Mouse (Mus musculus) erythroblast, adult 5-6 weeks (primary cell): ENCODE measurements around the gene Clec2g. TPM values are rescaled to one million over a fixed set of nuclear protein-coding genes. Genes with fewer than 3 reads are reported as not detected.
"Not testable (repeated sequence)": the region's sequence is repeated elsewhere in the genome, so short reads cannot be mapped to it uniquely, and the experiment has no call there.

Source experiments
- ATAC-seq: replicated peaks from 2 replicates; pipeline ENCODE4 v1.8.0; 2016; ENCODE audit warnings: moderate number of reproducible peaks, mild to moderate bottlenecking, moderate TSS enrichment, inconsistent platforms; ENCODE audit not compliant: poor library complexity, low FRiP score, severe bottlenecking
- total RNA-seq, 2 experiments: library from RNA; stranded (forward) in 1 of 2; stranded (reverse) in 1 of 2; fragments of 150-400 nt in 1 of 2; fragments of 200-764, 138-1000 nt in 1 of 2; gene quantifications; 2 replicates each; pipeline versions ENCODE4 v1.2.3 to v1.2.4; 2015 to 2017; ENCODE audit warnings: low replicate concordance in 2 of 2

Clec2g gene
- total RNA-seq (2015; ENCODE audit: low replicate concordance) (not detected in 2 replicates), total RNA-seq (2017; ENCODE audit: low replicate concordance) (0.28 TPM in 1 of 2 replicates, not detected in the other)

- not testable (repeated sequence) for ATAC-seq
Measured at GRCm38 (mm10) chr6:128934081-128934480, at the start of gene Clec2g. Clec2g (plus strand) TSS chr6:128934381.

- ATAC-seq, result not testable (repeated sequence)
Measured at GRCm38 (mm10) chr6:128887091-128887790, 46.9 kb upstream of the Clec2g start, which contains the start of gene Clec2i. Clec2i (plus strand) TSS chr6:128887588.

- no peak for ATAC-seq
Measured at GRCm38 (mm10) chr6:128888834-128889233, 45.3 kb upstream of the Clec2g start.

- ATAC-seq, result no peak
Measured at GRCm38 (mm10) chr6:128890948-128891355, 43.2 kb upstream of the Clec2g start, which contains the start of gene BC035044. BC035044 (minus strand) TSS chr6:128891126.

- no peak for ATAC-seq
Measured at GRCm38 (mm10) chr6:128895404-128896001, 38.7 kb upstream of the Clec2g start.

GRCm38 (mm10) chr6:128900044-128900443 lies 34.1 kb upstream of the Clec2g start:
- no peak for ATAC-seq

DNA sequence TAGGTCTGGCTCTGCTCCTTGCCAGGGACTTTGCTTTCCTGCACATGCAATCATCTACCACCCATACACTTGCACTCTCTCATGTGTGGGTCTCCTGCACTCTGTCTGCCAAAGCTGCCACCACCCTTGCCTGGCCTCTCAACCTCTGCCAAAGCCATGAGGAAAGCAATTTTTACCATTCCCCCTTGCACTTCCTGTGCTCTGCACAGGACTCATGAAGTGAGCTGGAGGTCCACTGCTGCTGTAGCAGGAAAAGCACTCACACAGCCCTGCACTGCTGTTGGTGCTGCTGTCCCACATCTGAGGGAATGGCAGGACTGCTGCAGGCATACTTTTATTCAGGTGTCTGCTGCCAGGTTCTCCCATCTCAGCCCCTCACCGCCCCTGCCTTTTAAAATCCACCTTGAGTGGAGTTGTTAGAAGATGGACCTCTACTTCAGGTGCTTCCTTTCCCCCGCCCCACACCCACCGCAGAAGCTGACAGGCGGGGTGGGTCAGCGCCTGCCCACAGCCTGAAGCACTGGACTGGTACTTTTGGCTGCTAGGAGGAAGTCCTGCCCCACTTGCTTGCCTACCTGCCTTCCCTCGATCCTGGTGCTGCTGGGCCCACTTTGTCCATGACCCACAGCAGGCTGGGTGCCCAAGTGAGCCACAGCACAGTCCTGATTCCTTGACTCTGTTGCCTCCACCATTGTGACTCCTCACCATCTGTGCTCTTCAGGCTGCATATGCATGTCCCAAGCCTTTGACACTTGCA lies 33.2 kb upstream of the Clec2g start:
- not testable (repeated sequence) for ATAC-seq

GRCm38 (mm10) chr6:128913598-128914254 lies 20.5 kb upstream of the Clec2g start:
- ATAC-seq, result no peak

- ATAC-seq, result no peak
Measured at GRCm38 (mm10) chr6:128917322-128917721, 16.9 kb upstream of the Clec2g start.

GRCm38 (mm10) chr6:128933050-128933449 lies 1.1 kb upstream of the Clec2g start:
- ATAC-seq, result no peak

DNA sequence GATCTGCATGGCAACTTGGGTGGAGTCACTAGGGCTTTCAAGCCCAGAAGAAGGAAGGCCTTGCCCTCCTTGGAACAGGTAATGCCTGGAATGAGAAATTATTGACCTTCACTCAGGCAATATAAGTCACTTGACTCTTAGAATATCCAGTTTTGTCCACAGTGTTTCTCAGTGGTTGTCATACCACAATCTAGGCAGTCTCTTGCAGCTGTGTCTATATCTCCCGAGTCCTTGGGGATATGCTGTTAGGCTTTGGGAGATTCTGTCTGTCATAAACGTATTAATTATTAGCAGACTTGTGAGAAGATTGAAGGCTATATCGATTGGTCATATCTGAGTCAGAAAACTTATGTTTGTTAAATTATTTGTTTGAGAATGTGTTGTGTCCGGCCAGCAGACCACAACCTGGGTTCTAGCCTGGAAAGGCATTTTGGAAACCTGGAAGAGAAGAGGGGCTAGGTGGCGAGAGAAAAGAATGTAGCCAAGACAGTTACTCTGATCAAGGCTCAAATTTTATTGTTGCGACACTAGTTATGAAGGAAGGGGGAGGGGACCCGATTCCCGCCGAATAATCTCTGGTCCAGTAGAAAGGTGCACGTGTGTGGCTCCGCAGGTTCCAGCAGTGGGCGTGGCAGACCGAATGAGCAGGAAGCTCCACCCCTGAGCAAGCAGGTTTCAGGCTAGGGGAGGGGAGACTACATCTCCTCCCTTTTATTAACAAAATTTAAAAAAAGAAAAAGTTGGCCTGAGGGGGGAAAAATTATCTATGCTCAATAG lies 1.9 kb downstream of the Clec2g start:
- ATAC-seq, result not testable (repeated sequence)

DNA sequence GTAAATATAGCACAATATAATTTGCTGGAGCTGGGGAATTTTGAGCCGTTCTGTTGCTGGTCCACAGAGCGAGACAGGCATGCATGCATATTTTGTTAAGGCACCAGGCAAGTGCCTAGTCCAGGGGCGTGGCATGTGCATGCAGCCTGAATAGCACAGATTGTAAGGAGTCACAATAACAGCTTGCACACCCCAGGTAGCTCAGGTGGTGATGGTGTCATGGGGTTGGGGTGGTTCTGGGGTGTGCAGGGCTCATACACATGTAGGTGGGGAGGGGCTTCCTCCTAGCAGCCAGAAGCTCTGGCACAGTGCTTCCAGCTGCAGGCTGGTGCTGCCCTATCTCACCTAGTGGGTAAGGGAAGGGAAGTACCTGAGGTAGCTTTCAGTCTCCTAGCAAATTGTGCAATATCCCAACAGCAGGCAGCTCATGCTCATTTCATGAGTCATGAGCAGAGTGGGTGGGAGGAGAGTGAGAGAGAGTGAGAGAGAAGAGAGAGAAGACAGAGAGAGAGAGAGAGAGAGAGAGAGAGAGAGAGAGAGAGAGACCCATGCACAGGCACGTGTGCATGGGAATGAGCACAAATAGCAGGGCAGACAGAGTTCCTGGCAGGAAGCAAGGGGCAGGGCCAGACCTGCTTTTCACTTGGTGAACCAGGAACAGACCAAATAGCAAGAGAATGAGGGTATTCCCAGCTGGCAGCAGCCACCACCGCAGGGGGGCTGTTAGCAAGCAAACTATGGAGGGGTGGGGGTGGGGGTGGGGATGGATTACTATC lies 7.7 kb downstream of the Clec2g start:
- ATAC-seq, result no peak

DNA sequence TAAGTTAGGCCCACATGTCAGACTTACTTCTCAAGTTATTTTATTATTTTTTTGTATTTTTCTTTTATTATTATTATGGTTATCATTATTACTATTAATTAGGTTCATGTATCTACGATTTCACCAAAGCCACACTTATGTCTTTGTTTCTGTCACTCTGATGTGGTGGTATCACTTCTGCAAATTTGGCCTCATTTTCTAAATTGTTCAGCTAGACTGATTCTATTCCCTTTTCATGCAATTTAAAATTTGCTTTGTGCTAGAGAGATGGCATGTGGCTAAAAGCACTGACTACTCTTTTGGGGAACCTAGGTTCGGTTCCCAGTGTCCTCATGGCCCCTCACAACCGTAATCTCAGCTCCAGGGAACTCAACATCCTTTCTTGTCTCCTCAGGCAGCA lies 11.4 kb downstream of the Clec2g start:
- no peak for ATAC-seq

- ATAC-seq, result no peak
Measured at GRCm38 (mm10) chr6:128961110-128961509, 26.9 kb downstream of the Clec2g start.

DNA sequence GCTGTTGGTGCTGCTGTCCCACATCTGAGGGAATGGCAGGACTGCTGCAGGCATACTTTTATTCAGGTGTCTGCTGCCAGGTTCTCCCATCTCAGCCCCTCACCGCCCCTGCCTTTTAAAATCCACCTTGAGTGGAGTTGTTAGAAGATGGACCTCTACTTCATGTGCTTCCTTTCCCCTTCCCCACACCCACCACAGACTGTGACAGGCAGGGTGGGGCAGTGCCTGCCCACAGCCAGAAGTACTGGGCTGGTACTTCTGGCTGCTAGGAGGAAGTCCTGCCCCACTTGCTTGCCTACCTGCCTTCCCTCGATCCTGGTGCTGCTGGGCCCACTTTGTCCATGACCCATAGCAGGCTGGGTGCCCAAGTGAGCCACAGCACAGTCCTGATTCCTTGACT lies 27.9 kb downstream of the Clec2g start:
- not testable (repeated sequence) for ATAC-seq

- ATAC-seq, result no peak
Measured at GRCm38 (mm10) chr6:128964519-128964918, 30.3 kb downstream of the Clec2g start.

GRCm38 (mm10) chr6:128968463-128968862 lies 34.3 kb downstream of the Clec2g start:
- no peak for ATAC-seq

DNA sequence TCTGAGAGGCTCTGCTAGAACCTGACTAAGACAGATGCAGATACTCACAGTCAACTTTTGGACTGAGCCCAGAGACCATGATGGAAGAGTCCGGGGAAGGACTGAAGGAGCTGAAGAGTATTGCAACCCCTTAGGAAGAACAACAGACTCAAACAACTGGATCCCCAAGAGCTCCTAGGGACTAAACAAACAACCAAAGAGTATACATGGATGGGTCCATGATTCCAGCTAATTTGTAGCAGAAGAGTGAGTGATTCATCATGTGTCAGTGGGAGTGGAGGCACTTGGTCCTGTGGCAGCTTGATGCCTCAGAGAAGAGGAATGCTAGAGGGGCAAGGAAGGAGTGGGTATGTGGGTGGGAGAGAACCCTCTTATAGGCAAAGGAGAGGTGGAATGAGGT lies 35.6 kb downstream of the Clec2g start:
- ATAC-seq, result no peak
